Mouse (Mus musculus): Measurements from ENCODE around the gene Rb1.

Gene Rb1

DNA sequence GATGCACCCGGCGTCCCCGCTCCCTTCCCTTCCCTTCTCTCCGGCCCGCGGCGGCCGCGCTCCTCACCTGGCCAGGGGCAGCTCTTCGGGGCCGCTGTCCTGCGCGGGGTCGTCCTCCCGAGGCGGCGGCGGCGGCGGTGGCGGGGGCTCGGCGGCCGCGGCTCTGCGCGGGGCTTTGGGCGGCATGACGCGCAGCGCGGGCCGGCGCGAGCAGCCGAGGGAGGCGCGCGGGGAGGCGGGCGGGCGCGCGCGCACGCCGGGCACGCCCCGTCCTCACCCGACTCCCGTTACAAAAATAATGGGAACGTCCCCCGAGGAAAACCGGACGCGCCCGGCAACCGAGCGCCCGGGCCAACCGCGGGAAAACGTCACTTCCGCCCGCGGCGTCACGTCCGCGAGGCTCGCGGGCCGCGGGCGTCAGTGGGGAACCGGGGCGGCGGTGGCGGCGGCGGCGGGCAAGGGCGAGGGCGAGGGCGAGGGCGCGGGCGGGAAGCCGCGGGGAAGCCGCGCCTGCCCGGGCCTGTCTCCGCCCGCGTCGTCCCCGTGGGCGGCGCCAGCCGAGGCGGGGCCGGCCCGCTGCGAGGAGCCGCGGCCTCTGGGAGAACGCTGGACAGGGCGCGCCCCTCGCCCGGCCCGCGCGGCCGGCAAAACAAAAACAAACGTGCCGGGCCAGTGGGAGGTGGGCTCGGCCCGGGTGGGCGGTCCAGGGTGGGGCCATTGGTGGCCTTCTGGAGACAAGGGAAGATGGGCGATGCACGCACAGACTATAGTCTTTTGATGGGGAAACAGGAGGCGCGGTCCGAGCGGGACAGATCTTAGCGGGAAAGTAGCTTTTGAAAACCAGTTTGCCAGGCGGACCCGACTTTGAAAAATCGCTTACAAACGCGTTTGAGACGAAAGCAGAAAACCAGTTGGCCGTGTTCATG lies at the start of gene Rb1:
TSS of gene Rb1 (minus strand) at position 367 of the 926 bp plus-strand sequence.
- peak; percentile 55 for DNase-seq (ENCODE audit: low spot score)

- no peak for DNase-seq (ENCODE audit: low spot score)
Observed at GRCm38 (mm10) chr14:73374315-73374890, 48.8 kb upstream of the Rb1 start.

DNA sequence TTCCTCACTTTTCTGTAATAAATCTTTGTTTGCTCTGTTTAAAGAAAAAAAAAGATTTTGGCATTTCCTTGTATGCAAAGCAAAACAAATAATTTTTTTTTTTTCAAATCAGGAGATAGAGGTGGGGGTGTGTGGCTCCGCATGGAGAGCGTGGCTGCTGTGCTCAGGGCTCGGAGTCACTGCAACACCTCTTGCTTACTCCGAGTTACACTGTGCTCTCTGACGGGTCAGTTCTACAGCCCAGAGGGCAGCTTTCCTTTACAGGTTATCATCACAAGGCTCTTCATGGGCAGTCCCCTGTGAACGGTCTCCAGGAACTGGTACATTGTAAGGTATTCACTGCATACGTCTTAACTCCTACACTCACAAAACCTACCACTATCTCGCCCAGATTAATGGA lies 48.0 kb upstream of the Rb1 start:
- DNase-seq (ENCODE audit: low spot score), result no peak

DNA sequence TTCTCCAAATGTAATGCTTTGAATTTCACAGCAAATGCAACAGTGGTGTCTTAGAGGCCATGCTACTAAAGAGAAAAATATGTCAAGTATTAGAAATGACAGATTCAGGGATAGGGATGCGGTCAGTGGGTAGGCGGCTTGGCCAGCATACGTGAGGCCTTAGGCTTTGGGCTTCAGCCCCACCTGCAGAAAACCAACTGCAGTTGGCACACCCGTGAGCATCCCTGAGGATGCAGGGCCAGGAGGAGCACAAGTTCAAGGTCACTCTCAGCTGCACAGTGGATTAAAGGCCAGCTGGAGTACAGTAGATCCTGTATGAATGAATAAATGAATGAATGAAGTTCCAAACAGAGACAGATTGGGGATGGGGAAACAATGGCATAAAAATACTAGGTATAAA lies 47.4 kb upstream of the Rb1 start:
- DNase-seq (ENCODE audit: low spot score), result no peak

GRCm38 (mm10) chr14:73371577-73371976 lies 46.0 kb upstream of the Rb1 start:
- DNase-seq (ENCODE audit: low spot score), result no peak

GRCm38 (mm10) chr14:73370695-73371372 lies 45.2 kb upstream of the Rb1 start:
- no peak for DNase-seq (ENCODE audit: low spot score)

- DNase-seq (ENCODE audit: low spot score), result no peak
Observed at GRCm38 (mm10) chr14:73370078-73370670, 44.6 kb upstream of the Rb1 start.

GRCm38 (mm10) chr14:73369634-73370033 lies 44.0 kb upstream of the Rb1 start:
- no peak for DNase-seq (ENCODE audit: low spot score)

- no peak for DNase-seq (ENCODE audit: low spot score)
Observed at GRCm38 (mm10) chr14:73368966-73369365, 43.3 kb upstream of the Rb1 start.

DNA sequence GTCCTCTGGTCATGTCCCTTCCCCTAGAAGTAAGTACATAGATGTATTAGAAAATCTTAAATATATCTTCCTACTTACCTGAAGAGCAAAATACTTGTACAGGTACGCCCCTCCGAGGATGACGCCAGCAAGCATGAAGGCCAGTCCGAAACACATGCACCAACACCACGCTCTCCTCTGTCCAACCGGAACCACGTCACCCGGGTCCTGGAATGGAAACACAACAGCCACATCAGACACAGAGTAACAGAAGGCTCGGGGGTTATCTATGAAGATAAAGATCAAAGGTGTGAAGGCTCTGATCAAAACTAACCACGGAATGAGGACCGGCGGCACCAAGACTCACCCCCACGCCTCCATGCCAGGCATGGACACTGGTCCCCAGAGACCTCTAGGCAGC lies 42.6 kb upstream of the Rb1 start:
- DNase-seq (ENCODE audit: low spot score), result no peak

GRCm38 (mm10) chr14:73366278-73366677 lies 40.7 kb upstream of the Rb1 start:
- no peak for DNase-seq (ENCODE audit: low spot score)

DNA sequence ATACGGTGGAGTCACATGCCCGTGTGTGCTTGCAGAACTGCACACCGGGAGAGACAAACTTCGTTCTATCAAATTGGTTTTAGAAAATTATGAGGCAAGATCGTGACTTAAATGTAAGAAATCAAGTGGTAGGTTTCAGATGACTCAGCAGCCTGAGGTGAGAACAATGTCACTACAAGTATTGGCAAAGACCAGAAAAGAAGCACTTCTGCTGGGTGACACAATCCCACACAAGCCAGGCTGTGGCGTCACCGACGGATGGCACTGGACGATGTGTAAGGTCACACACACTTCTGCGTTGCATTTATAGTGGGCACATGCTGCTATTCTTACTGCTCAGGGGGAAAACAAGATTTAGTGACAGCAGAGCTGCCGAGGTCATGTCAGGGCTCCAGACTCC lies 38.2 kb upstream of the Rb1 start:
- no peak for DNase-seq (ENCODE audit: low spot score)

GRCm38 (mm10) chr14:73354700-73355099 lies 29.1 kb upstream of the Rb1 start:
- no peak for DNase-seq (ENCODE audit: low spot score)

GRCm38 (mm10) chr14:73351118-73351517 lies 25.5 kb upstream of the Rb1 start:
- DNase-seq (ENCODE audit: low spot score), result no peak

DNA sequence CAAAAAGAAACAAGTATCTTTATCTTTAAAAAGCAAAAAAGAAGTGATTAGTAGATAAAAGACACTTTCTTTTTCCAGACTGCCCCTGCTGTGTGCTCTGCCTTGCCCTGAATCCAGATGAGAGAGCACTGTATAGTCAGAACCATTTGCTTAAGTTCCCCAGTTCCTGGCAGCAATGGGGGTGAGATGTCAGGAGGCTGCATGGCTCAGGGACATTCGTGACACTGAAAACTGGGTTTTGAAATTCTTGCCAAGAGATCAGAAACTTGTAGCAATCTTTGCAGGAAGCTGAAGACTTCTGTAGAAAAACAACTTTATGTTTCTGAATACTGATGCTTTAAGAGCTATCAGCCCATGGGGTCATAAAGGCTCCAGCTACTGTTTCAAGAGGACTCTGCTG lies 24.4 kb upstream of the Rb1 start:
- DNase-seq (ENCODE audit: low spot score), result no peak

DNA sequence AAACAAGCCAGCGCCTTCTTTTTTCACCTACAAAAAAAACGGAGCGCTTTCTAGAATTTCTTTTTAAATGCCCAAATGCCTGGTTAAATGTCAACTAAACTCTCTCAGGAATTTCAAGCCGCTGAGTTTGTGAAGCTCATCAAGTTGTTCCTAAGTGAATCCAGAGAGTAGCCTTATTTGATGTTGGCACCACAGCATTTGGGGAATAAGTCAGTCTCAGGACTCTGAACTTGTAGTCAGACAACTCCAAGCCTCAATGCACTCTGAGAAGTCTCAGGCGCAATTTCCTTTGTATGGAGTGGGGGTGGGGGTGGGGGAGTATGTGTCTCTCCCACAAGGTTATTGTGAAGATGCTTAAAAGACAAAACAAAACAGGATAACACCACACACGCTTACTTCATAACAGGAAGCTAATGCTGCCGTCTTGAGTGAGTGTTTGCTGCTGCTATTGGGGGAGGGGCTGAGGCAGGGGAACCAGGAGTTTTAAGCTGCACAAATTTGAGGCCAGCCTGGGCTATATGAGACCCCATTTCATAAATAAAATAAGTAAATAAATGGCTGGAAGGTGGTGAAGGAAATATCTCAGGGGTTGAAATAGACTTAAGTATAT lies 23.5 kb upstream of the Rb1 start:
- DNase-seq (ENCODE audit: low spot score), result no peak

DNA sequence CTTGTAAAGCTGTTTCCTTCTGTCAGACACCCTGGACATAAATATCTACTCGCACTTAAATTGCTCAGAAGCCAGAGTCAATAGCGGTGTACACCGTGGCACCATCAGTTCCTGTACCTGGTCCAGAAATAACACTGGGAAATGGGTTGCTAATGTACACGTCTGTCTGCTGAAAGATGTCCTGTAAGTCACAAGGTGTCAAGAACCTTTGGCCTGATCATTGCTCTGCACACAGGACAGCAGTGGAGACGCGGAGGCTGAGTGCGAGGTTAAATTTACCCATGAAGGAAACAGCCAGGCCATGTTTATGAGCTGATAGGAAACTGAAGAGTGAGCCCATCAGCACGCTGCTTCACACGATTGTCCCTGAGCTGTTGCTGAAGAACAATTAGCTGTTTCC lies 21.7 kb upstream of the Rb1 start:
- DNase-seq (ENCODE audit: low spot score), result no peak

- DNase-seq (ENCODE audit: low spot score), result no peak
Observed at GRCm38 (mm10) chr14:73345614-73346013, 20.0 kb upstream of the Rb1 start.

DNA sequence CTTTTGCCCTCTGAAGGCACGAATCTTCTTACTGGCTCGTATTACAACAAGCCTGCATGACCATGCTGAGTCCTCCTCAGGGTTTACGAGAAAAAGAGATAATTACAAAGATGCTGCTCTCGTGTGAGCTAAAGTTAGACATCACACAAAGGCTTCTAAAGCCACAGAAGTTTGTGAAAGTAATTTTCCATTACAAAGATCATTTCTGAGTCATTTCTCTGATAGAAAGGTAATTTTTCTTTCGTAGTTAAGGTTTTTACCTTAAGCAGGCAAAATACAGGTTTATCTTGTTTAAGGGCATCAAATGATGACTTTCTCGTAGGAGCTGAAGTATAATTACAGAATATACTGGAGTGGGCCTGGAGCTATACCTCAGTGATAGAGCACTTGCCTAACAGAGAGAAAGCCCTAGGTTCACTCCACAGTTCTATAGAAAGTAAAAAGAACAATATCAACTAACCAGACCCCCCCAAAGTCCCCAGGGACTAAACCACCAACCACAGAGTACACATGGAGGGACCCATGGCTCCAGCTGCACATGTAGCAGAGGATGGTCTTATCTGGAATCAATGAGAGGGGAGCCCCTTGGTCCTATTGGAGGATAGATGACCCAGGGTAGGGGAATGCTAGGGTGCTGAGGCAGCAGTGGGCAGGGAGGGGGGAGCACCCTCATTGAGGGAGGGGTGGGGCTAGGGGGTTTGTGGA lies 14.6 kb upstream of the Rb1 start:
- DNase-seq (ENCODE audit: low spot score), result no peak

DNA sequence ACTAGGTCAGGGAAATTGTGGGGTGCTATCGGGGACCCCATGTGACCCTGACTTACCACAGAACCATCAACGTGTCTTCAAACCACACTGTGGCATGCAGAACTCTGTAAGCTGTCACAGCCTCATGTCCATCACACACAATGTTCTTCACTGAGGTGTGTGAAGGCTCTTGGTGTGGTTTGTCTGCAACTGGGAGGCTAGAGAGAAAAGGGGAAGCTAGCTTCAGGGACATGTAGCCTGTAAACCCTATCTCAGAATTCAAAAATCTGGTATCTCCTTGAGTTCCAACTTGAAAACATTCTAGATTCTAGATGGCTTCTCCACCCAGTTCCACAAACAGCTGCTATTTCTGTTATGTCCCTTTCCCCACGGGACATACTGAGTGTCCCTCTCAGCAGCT lies 14.0 kb upstream of the Rb1 start:
- DNase-seq (ENCODE audit: low spot score), result no peak

- no peak for DNase-seq (ENCODE audit: low spot score)
Observed at GRCm38 (mm10) chr14:73336316-73337080, 10.9 kb upstream of the Rb1 start.
